Mouse (Mus musculus): Measurements from ENCODE around the gene Cdc45.
"Not testable (repeated sequence)": the region's sequence is repeated elsewhere in the genome, so short reads cannot be mapped to it uniquely, and the experiment has no call there.

Cdc45 gene

GRCm38 (mm10) chr16:18811468-18812384 lies at the start of gene Cdc45, which contains the start of gene Ufd1:
Cdc45 (minus strand) TSS chr16:18811987.
Ufd1 (plus strand) TSS chr16:18811779.
- peak; percentile 93 for DNase-seq

GRCm38 (mm10) chr16:18860186-18860585 lies 48.4 kb upstream of the Cdc45 start:
- DNase-seq = no peak

- peak; percentile 44 for DNase-seq
Measured at GRCm38 (mm10) chr16:18858551-18858950, 46.8 kb upstream of the Cdc45 start.

- DNase-seq = not testable (repeated sequence)
Measured at GRCm38 (mm10) chr16:18849521-18850190, 37.9 kb upstream of the Cdc45 start.

- no peak for DNase-seq
Measured at GRCm38 (mm10) chr16:18846301-18846820, 34.6 kb upstream of the Cdc45 start.

- no peak for DNase-seq
Measured at GRCm38 (mm10) chr16:18838346-18838745, 26.6 kb upstream of the Cdc45 start.

- DNase-seq = peak; percentile 90
Measured at GRCm38 (mm10) chr16:18836468-18837208, 24.9 kb upstream of the Cdc45 start, which contains the start of the genes 2510002D24Rik and Gm28539. 2510002D24Rik (plus strand) TSS chr16:18836578. Gm28539 (plus strand) TSS chr16:18836584.

GRCm38 (mm10) chr16:18836073-18836467 lies 24.3 kb upstream of the Cdc45 start:
- no peak for DNase-seq

GRCm38 (mm10) chr16:18833486-18833885 lies 21.7 kb upstream of the Cdc45 start:
- no peak for DNase-seq

GRCm38 (mm10) chr16:18829102-18829501 lies 17.3 kb upstream of the Cdc45 start:
- no peak for DNase-seq

- DNase-seq = no peak
Measured at GRCm38 (mm10) chr16:18828630-18829029, 16.8 kb upstream of the Cdc45 start.

- no peak for DNase-seq
Measured at GRCm38 (mm10) chr16:18822925-18823324, 11.1 kb upstream of the Cdc45 start.

- DNase-seq = no peak
Measured at GRCm38 (mm10) chr16:18822356-18822755, 10.6 kb upstream of the Cdc45 start.

GRCm38 (mm10) chr16:18812385-18812910 lies 661 bp upstream of the Cdc45 start:
- DNase-seq = no peak

GRCm38 (mm10) chr16:18811032-18811431 lies 755 bp downstream of the Cdc45 start:
- DNase-seq = no peak

GRCm38 (mm10) chr16:18809001-18809400 lies 2.8 kb downstream of the Cdc45 start:
- no peak for DNase-seq

GRCm38 (mm10) chr16:18805746-18806145 lies 6.0 kb downstream of the Cdc45 start:
- no peak for DNase-seq

GRCm38 (mm10) chr16:18798841-18799240 lies 12.9 kb downstream of the Cdc45 start:
- DNase-seq = peak; percentile 35

- DNase-seq = no peak
Measured at GRCm38 (mm10) chr16:18798151-18798550, 13.6 kb downstream of the Cdc45 start.

- DNase-seq = no peak
Measured at GRCm38 (mm10) chr16:18796645-18797044, 15.1 kb downstream of the Cdc45 start.

GRCm38 (mm10) chr16:18795223-18795899 lies 16.4 kb downstream of the Cdc45 start:
- no peak for DNase-seq
